Mouse (Mus musculus) gastrocnemius, adult 18-20 months (tissue): ENCODE measurements around the gene Gp9. TPM values are rescaled to one million over a fixed set of nuclear protein-coding genes. Genes with fewer than 3 reads are reported as not detected.
"Not testable (repeated sequence)": the region's sequence is repeated elsewhere in the genome, so short reads cannot be mapped to it uniquely, and the experiment has no call there.

Source experiments
- DNase-seq: peaks from one replicate; pipeline ENCODE4 v3.0.0; 2021; ENCODE audit warnings: low spot score
- total RNA-seq, 2 experiments: library from RNA; stranded (reverse); gene quantifications; 2 replicates each; pipeline ENCODE4 v1.2.3; 2021

Gp9 gene
- total RNA-seq, 2 experiments from 2014 or later, result not detected

GRCm38 (mm10) chr6:87750184-87750910 is 27.5 kb upstream of the Gp9 start:
- DNase-seq, result no peak

DNA sequence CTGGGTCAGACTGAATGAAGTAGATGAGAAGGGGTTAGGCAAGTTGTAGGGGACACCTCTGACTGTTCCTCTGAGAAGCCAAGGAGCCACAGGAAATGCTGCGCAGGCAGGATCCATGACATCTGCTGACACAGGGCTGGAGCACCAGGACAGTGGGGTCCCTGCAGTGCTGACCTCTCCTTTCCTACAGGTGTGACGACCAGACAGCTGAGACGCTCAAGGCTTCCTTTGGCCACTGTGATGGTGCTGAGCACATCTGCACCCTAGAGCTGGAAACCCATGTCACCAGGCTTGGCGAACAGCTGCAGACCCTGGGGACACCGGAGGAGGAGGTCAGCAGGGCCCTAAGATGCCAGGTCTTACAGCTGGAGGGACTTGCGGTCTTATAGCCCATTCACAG is 26.3 kb upstream of the Gp9 start:
- no peak for DNase-seq

- no peak for DNase-seq
Observed at GRCm38 (mm10) chr6:87755196-87755595, 22.7 kb upstream of the Gp9 start.

GRCm38 (mm10) chr6:87756896-87757295 is 21.0 kb upstream of the Gp9 start:
- no peak for DNase-seq

DNA sequence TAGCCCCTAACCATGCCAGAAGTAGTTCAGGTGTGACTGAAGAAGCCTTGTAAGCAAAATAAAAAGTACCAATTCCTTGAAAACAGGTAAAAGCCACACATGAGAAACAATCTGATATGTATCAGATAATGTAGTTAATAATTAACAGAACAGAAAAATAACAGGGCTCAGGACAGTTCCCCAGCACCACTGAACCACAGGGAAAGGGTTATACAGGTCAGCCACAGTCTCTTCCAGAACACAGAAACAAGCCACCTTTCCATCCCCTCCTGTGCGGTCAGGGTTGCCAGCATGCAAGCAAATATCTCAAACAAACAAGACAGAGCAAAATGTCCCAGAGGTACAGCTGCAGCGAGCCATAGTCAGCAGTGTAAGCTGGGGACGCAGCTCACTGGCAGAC is 18.5 kb upstream of the Gp9 start:
- no peak for DNase-seq

- DNase-seq, result no peak
Observed at GRCm38 (mm10) chr6:87759850-87760249, 18.0 kb upstream of the Gp9 start.

DNA sequence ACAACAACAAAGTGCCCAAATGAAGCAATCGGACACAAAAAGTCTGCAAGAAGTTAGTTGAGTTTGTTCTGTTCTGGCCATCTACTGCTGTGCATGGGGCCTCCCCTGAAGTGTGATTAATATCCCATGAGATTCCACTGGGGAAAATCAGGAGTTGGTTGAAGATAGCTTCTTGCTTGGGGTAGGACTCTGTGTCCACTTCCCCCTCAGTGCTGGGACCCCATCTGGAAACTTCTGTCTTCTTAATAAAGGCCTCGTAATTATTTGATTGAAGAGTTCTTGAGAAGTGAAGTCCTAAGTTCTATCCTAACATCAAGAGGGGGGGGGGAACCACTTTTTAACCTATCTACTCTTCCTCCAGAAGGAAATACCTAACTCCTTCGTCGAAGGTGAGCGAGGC is 15.7 kb upstream of the Gp9 start:
- no peak for DNase-seq

DNA sequence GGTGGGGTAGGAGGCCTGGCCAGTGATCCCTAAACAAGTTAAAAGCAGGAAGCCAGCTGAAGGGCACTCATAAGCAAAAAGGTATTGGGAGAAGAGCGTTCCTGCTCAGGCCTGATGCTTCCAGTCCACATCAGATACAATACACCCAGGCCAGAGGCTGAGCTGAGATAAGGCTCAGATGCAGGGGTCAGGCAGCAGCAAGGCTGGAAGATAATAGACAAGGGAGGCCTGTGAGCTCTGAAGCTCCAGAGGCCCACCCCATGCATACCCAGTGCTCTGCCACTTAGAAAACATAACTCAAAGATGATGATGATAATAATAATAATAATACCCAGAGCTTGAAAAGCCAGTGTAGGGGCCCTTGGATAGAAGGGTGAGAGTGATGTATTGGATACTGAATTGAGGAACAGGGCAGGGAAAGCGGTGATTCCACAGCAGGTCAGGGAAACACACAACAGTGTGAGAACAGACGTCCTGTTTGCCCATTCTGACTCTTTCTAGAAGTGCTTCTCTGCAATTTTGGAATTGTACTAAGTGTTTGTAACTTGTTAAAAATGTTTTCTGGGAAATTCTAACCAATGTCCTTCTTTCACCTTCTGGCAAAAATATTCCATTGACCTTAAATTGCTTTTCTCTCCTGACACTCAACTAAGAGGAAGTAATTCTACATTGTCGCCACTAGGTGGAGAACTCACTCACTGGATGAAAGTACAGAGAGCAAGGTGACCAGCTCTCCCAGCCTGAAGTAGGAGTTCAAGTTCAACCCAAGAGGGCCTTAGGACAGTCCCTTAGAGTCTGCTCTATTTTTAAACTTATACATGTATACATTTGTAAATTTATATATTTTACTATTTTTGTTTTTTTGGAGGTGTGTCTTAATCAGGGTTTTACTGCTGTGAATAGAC is 14.2 kb upstream of the Gp9 start:
- peak; percentile 28 for DNase-seq

- not testable (repeated sequence) for DNase-seq
Observed at GRCm38 (mm10) chr6:87764296-87764695, 13.6 kb upstream of the Gp9 start.

DNA sequence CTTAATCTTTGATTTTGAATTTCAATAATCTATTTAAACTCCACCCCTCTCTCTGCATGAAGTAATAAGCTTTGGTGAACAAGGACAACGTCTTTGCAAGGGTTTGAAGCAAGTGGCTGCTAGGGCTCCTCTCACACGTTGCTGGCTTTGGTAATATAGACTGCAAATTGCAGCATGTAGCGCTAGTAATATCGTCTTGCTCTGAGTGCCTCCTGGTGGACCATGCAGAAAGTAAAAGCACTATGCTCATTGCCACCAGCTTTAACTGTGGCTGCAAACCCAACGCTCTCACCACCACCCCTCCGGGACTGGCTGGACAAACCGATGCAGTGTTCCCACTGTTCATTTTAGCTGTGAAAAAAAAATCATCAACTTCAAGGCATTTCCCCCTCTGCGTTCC is 7.2 kb upstream of the Gp9 start:
- DNase-seq, result no peak

DNA sequence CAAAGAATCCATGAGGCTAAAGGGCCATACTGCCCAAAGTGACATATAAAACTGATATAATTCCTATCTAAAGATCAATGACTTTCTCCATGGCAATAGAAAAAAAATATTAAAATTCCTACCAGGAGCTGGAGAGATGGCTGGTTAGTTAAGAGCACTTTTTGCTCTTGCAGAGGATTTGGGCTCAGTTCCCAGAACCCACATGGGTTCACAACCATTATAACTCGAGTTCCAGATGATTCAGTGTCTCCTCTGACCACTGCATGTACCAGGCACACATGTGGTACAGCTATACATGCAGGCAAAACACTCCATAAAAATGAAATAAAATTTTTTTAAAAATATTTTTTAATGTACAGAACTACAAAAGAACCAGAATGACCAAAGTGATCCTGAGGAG is 3.4 kb upstream of the Gp9 start:
- DNase-seq, result no peak

- DNase-seq, result no peak
Observed at GRCm38 (mm10) chr6:87774909-87775308, 3.0 kb upstream of the Gp9 start.

DNA sequence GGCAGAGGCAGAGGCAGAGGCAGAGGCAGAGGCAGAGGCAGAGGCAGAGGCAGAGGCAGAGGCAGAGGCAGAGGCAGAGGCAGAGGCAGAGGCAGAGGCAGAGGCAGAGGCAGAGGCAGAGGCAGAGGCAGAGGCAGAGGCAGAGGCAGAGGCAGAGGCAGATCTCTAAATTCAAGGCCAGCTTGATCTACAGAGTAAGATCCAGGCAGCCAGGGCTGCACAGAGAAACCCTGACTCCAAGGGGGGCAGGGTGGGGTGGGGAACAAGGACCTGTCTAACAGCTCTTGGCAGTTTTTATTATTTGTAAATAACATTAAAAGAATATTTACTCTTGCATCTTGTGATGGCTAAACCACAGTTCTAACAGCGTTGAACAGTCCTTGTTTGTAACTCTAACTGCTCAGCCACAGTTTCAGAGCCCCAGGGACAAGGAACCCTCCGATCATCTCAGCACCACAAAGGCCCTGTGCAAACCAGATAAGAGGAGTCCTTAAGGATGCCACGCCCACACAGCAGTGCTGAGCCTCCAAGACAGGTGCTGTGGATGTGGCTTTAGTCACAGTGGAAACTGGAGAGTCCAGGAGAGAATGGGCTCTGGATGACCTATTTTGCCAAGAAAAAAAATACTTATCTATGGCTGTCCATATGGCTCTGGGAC is 2.2 kb upstream of the Gp9 start:
- no peak for DNase-seq

DNA sequence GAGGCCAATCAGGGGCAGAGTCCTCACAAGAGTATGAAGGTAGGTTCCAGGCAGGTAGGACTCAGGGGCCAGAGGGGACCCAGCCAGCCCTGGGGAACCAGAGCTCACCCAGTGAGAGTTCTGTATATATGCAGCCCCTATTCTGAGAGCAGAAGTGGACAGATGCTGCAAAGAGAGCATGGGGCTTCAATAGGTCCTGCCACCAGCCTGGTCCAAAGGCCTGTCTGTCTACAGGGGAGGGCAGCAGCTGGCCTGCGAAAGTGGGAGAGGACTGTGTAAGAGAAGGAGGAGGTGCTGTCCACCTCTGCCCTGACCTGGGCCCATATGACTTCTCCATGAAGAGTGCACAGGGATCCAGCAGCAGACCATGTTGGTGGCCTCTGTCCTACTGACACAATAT is 1.2 kb upstream of the Gp9 start:
- no peak for DNase-seq

GRCm38 (mm10) chr6:87778294-87779173 is 662 bp downstream of the Gp9 start:
- no peak for DNase-seq

- no peak for DNase-seq
Observed at GRCm38 (mm10) chr6:87779174-87780165, 1.6 kb downstream of the Gp9 start.

GRCm38 (mm10) chr6:87780546-87781301 is 2.9 kb downstream of the Gp9 start:
- DNase-seq, result no peak

GRCm38 (mm10) chr6:87784033-87784432 is 6.2 kb downstream of the Gp9 start:
- no peak for DNase-seq

DNA sequence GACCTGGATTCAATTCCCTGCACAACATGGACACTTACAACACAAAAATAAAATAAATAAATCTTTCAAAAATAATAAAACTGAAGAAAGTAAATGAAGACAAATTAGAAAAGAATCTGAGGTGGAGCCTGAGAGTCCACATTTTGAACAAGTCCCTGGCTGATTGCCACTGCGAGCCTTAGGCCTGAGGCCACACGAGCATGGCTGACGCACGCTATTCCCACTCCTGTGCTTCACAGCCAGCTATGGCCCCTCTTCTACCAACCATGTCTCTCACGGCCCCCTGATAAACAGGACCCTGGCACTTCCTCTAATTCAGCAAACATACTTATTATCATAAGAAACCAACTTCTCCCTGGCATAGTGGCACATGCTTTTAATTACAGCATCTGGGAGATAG is 8.7 kb downstream of the Gp9 start:
- no peak for DNase-seq
